Mouse (Mus musculus) stomach, embryonic 16.5 days (tissue): ENCODE measurements around the gene Eml4. TPM values are rescaled to one million over a fixed set of nuclear protein-coding genes. Genes with fewer than 3 reads are reported as not detected.

ENCODE experiments used
- polyA plus RNA-seq: library from polyadenylated mRNA; unstranded; fragments of >200 nt; fragmentation: Nextera tagmentation; extraction: Ambion mirVana; gene quantifications from 2 replicates; pipeline ENCODE4 v1.2.1, GENCODE M21; 2015

The Eml4 gene
- polyA plus RNA-seq, 1 experiment from 2014 or later, result 24.2 TPM

Other genes starting within 250 kb of the Eml4 start
- gene Pkdcc, start 135.6 kb upstream of the Eml4 start, polyA plus RNA-seq, result 16.2 and 16.4 TPM in 2 replicates
- gene Cox7a2l, start 166.4 kb downstream of the Eml4 start, polyA plus RNA-seq, result 162 and 166 TPM in 2 replicates